Mouse (Mus musculus) hindbrain, embryonic 16.5 days (tissue): ENCODE measurements around the gene B4galnt1. TPM values are rescaled to one million over a fixed set of nuclear protein-coding genes. Genes with fewer than 3 reads are reported as not detected.
"Not testable (repeated sequence)": the region's sequence is repeated elsewhere in the genome, so short reads cannot be mapped to it uniquely, and the experiment has no call there.

Source experiments
- ATAC-seq: fragments of 200-750 bp; cut with Nextera tagmentation; 2 replicates; pipeline ENCODE4 v1.8.0; 2017; ENCODE audit warnings: moderate TSS enrichment, moderate library complexity
- H3K27ac ChIP-seq: fragments of 300-500 bp; sonication (generic); 2 replicates; pipeline ENCODE4 v1.5.1; 2014; ENCODE audit warnings: low read depth, mild to moderate bottlenecking, control low read depth, low read length, moderate library complexity
- H3K27me3 ChIP-seq: fragments of 300-500 bp; sonication (generic); replicated peaks from 2 replicates; pipeline ENCODE4 v1.6.1; 2014; ENCODE audit warnings: low read length; ENCODE audit not compliant: control insufficient read depth, insufficient read depth
- H3K36me3 ChIP-seq: fragments of 300-500 bp; sonication (generic); 2 replicates; pipeline ENCODE4 v1.6.1; 2014; ENCODE audit warnings: mild to moderate bottlenecking, low read length, moderate library complexity, mixed read lengths; ENCODE audit not compliant: control insufficient read depth, insufficient read depth
- H3K4me1 ChIP-seq: fragments of 300-500 bp; sonication (generic); 2 replicates; pipeline ENCODE4 v1.6.1; 2014; ENCODE audit warnings: low read depth, low read length; ENCODE audit not compliant: control insufficient read depth, insufficient read depth
- H3K4me2 ChIP-seq: fragments of 300-500 bp; sonication (generic); 2 replicates; pipeline ENCODE4 v1.6.1; 2014; ENCODE audit warnings: mild to moderate bottlenecking, low read length, control low read depth, moderate library complexity
- H3K4me3 ChIP-seq: fragments of 300-500 bp; sonication (generic); 2 replicates; pipeline ENCODE4 v1.5.1; 2014; ENCODE audit warnings: mild to moderate bottlenecking, low read length, control low read depth, moderate library complexity
- H3K9ac ChIP-seq: fragments of 300-500 bp; sonication (generic); 2 replicates; pipeline ENCODE4 v1.6.1; 2014; ENCODE audit warnings: low read depth, mild to moderate bottlenecking, control low read depth, low read length, moderate library complexity
- H3K9me3 ChIP-seq: fragments of 300-500 bp; sonication (generic); 2 replicates; pipeline ENCODE4 v1.6.1; 2014; ENCODE audit warnings: mild to moderate bottlenecking, low read length, moderate library complexity; ENCODE audit not compliant: control insufficient read depth
- WGBS: fragments of 180-500 bp; shearing (Covaris S2); extraction: QIAGEN DNeasy Blood & Tissue Kit; methylation state at CpG from one replicate; pipeline ENCODE4 v1.1.7; 2014; 5-methylcytosine and 5-hydroxymethylcytosine counted together
- polyA plus RNA-seq: library from polyadenylated mRNA; unstranded; fragments of >200 nt; fragmentation: Nextera tagmentation; extraction: Ambion mirVana; gene quantifications from 2 replicates; pipeline ENCODE4 v1.2.1, GENCODE M21; 2015

Gene B4galnt1
- polyA plus RNA-seq, 1 experiment from 2014 or later, result 59.0 TPM

DNA sequence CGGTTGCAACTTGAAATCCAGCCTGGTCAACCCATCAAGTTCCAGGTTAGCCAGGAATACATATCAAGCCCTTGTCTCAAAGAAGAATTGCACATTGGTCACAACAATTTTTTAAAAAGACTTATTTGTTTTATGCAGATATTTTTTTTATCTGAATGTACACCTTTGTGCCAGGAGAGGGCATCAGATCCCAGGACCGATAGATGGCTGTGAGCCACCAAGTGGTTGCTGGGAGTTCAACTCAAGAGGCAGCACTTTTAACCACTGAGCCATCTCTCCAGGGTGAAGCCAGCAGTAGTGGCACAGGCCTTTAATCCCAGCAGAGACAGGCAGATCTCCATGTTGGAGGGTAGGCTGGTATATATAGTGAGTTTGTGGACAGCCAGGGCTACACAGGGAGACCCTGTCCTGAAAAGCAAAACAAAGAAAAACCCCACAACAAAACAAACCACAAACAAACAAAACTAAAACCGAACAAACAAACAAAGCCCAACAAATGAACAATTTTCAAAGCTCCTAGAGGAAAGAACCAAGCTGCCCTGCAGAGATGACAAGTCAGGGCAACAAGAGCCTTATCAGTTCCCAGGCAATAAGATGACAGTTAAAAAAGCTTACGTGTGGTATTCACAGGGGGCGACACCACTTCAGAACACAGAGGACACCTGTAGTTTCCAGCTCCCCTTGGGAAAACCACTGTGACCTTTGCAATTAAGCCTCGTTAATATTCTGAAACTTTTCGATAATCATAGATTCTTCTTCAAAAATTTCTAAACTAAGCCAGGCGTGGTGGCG, 39.6 kb upstream of the B4galnt1 start:
- Histone ChIP-seq H3K4me1 (peaks cover 9% of the 10 kb centered on the region), H3K27ac (no peak overlapping the region), H3K9me3 (no peaks in the 10 kb centered on the region), H3K4me2 (no peak overlapping the region), H3K9ac (no peak overlapping the region), H3K36me3 (no peaks in the 10 kb centered on the region), H3K27me3 (no peaks in the 10 kb centered on the region), H3K4me3 (no peak overlapping the region)
- 76% methylated on average over 9 of the region's 9 CpGs for WGBS
- no peak for ATAC-seq

DNA sequence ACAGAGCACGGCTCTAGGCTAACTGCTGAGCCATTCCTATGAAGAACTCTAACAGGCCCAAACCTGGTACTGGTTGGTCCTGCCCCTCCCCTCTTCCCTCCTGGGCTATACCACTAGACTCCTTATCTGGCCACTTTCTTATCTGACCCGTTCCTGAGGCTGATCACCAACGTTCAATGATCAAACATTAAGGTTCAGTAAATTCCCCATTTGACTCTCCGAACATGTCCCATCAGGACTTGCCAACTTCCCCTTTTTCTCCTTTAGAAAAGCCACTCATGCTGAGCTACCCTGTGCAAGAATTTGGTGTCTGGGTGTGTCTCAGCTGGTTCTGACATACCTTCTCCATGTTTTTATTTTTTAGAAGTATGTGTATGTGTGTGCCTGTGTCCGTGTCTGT, 38.4 kb upstream of the B4galnt1 start:
- no peak for ATAC-seq
- Histone ChIP-seq H3K4me1 (peaks cover 9% of the 10 kb centered on the region), H3K27me3 (no peaks in the 10 kb centered on the region), H3K4me2 (no peak overlapping the region), H3K9me3 (no peaks in the 10 kb centered on the region), H3K36me3 (no peaks in the 10 kb centered on the region), H3K4me3 (no peak overlapping the region), H3K27ac (no peak overlapping the region), H3K9ac (no peak overlapping the region)
- 90% methylated on average over 5 of the region's 5 CpGs for WGBS

DNA sequence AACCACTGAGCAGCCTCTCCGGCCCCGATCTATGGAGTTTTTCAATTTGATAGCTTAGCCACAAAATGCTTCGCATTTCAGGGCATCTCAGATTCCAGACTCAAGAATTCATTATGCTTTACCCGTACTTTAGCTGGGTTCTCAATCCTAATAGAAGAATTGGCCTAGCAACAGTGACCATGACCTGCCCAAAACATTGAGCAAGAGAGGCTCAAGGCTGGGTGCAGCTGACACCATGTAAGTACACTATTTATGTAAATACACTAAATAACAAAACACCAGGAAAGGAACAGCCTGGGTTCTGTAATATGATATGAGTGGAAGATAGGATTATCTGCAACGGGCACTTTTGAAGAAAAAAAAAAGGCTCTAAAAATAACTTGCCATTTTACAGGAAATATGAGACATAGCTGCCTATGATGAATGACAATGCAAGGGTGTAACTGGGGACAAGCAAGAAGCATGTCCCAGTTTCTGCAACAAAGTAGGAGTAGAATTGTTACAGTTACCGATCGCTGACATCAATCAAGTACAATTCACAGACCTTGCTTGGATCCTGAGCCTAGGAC, 37.2 kb upstream of the B4galnt1 start:
- Histone ChIP-seq H3K27me3 (no peaks in the 10 kb centered on the region), H3K9me3 (no peaks in the 10 kb centered on the region), H3K4me1 (peaks cover 6% of the 10 kb centered on the region), H3K9ac (no peak overlapping the region), H3K27ac (no peak overlapping the region), H3K4me3 (no peak overlapping the region), H3K36me3 (no peaks in the 10 kb centered on the region), H3K4me2 (no peak overlapping the region)
- no peak for ATAC-seq
- WGBS, result 87% methylated on average over 7 of the region's 7 CpGs

DNA sequence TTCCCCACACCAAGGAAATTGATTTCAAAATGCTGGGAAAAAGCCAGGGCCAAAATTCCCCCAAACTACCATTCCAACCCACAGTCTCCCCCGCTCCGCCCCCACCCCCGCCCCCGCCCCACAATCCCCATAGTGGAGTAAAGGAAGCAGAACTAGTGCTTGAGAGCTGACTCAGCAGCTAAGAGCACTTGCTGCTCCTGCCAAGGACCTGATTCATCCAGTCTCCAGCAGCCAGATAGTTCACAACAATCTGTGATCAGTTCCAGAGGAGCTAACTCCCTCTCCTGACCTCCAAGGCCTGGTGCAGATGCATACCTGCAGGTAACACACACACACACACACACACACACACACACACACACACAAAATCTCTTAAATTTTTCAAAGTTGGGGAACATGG, 35.6 kb upstream of the B4galnt1 start:
- ATAC-seq, result no peak
- 75% methylated on average over 4 of the region's 4 CpGs for WGBS
- Histone ChIP-seq H3K4me2 (no peak overlapping the region), H3K27me3 (no peaks in the 10 kb centered on the region), H3K27ac (no peak overlapping the region), H3K9ac (no peak overlapping the region), H3K36me3 (no peaks in the 10 kb centered on the region), H3K9me3 (no peaks in the 10 kb centered on the region), H3K4me1 (no peaks in the 10 kb centered on the region), H3K4me3 (no peak overlapping the region)

DNA sequence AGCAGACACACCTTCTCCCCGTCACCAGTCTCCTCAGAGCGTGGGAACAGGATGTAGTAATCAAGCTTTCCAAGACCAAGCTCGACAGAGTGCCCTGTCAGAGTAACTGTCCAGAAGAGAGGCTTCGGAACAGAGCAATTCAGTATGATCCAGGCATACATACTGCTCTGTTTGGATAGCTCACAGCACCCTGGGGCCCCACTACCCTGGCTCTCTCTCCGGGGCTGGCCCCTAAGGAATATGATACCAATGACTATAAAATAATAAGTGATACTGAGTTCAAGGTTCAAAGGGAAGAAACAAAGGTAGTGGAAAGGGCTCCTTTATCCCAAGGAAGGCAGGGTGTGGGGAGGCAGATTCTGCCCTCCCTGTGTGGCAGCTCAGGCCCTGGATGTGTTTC, 32.6 kb upstream of the B4galnt1 start:
- H3K4me1 ChIP-seq, result no peaks in the 10 kb centered on the region
- H3K4me2 ChIP-seq, result no peak overlapping the region
- H3K36me3 ChIP-seq, result no peaks in the 10 kb centered on the region
- 66% methylated on average over 5 of the region's 5 CpGs for WGBS
- no peak overlapping the region for H3K9ac ChIP-seq
- H3K9me3 ChIP-seq, result no peaks in the 10 kb centered on the region
- no peak overlapping the region for H3K27ac ChIP-seq
- no peak for ATAC-seq
- no peak overlapping the region for H3K4me3 ChIP-seq
- H3K27me3 ChIP-seq, result no peaks in the 10 kb centered on the region

DNA sequence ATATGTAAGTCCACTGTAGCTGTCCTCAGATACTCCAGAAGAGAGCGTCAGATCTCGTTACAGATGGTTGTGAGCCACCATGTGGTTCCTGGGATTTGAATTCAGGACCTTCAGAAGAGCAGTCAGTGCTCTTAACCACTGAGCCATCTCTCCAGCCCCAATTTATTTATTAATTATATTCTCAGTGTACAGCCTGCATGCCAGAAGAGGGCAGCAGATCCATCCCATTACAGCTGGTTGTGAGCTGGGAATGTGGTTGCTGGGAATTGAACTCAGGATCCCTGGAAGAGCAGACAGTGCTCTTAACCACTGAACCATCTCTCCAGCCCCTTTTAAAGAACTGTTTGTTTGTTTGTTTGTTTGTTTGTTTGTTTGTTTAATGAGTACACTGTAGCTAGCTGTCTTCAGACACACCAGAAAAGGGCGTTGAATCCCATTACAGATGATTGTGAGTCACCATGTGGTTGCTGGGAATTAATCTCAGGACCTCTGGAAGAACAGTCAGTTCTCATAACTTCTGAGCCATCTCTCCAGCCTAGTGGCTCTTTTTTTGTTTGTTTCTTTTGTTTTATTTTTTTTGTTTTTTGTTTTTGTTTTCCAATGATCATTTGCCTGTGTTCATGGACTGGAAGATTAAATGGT, 30.5 kb upstream of the B4galnt1 start:
- H3K9ac ChIP-seq, H3K36me3 ChIP-seq: not testable (repeated sequence)
- 86% methylated on average over 3 of the region's 3 CpGs for WGBS

DNA sequence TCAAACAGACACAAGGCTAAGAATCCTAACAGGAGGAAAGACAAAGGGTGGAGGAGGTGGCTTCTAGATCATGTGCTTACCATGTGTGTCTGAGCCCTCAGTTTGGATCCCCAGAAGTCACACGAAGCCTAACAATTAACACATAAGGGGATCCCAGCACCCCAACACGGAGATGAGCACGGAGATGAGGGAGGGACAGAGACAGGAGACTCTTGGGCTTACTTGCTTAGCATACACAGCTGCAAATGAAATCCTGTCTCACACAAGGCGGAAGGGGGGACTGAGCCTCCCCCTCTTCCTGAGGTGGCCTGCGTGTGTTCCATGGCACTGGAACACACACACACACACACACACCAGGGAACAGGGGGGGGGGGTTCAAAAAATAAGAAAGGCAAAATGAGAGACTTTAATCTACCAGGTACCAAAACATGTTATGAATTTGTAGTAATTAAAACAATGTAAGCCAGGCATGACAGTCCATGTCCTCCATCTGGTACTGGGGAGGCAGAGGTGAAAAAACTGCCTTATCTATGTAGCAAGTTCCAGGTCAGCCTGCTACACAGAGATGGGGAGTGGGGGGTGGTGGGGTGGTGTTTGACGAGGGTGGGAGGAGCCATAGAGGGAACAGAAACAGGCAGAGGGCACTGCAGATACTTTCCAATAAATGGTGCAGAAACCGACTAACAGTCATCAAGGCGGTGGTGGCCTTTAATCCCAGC, 29.7 kb upstream of the B4galnt1 start:
- no peak overlapping the region for H3K4me3 ChIP-seq
- WGBS, result 58% methylated on average over 8 of the region's 8 CpGs

More for the DNA sequence above, 30.5 kb upstream of the B4galnt1 start:
- ATAC-seq, H3K27ac ChIP-seq, H3K9me3 ChIP-seq, H3K4me3 ChIP-seq, H3K4me1 ChIP-seq, H3K27me3 ChIP-seq, H3K4me2 ChIP-seq: not testable (repeated sequence)

DNA sequence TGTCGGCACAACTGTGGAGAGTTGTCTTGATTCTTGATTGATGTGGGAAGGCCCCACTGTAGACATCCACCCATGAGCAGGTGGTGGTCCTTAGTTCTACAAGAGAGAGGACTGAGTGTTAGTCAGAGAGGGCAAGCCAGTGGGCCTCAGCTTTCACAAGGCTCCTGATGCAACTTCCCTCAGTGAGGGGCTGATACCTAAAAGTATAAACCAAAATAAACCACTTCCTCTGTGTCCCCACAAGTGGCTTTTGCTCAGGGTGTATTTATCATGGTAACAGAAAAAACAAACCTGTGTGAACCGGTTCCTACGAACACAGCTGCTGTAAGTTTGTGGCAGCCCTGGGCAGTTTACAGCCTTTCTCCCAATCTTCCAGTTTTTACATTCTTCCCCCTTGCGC, 28.5 kb upstream of the B4galnt1 start:
- 88% methylated on average over 4 of the region's 4 CpGs for WGBS
- Histone ChIP-seq H3K4me1 (no peaks in the 10 kb centered on the region), H3K4me2 (no peak overlapping the region), H3K9me3 (no peaks in the 10 kb centered on the region), H3K36me3 (no peaks in the 10 kb centered on the region), H3K27me3 (no peaks in the 10 kb centered on the region), H3K4me3 (no peak overlapping the region), H3K9ac (no peak overlapping the region), H3K27ac (no peak overlapping the region)
- no peak for ATAC-seq

More for the DNA sequence above, 29.7 kb upstream of the B4galnt1 start:
- H3K36me3 ChIP-seq, result no peaks in the 10 kb centered on the region
- H3K27ac ChIP-seq, result no peak overlapping the region
- H3K4me1 ChIP-seq, result no peaks in the 10 kb centered on the region
- no peak overlapping the region for H3K9ac ChIP-seq
- no peaks in the 10 kb centered on the region for H3K27me3 ChIP-seq
- no peaks in the 10 kb centered on the region for H3K9me3 ChIP-seq
- no peak for ATAC-seq
- no peak overlapping the region for H3K4me2 ChIP-seq

DNA sequence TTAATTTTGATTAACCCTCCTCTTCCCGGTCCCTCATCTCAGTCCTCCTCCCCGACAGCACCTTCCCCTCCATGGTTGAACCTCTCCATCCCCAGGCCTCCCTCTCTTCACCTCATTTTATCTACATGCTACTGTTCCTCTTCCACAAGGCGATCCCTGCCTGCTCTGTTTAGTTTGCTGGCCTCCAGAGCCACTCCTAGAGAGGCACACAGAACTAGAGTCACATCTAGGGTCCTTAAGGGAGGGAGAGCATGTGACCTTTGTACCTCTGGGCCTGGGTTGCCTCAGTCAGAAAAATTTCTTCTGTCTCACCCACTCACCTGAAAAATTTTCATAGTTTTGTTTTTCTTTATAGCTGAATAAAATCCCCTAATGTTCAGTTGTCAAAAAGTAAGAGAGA, 27.1 kb upstream of the B4galnt1 start:
- Histone ChIP-seq H3K4me2 (no peak overlapping the region), H3K9ac (no peak overlapping the region), H3K27ac (no peak overlapping the region), H3K36me3 (no peaks in the 10 kb centered on the region), H3K4me3 (no peak overlapping the region), H3K9me3 (no peaks in the 10 kb centered on the region), H3K27me3 (no peaks in the 10 kb centered on the region), H3K4me1 (no peaks in the 10 kb centered on the region)
- ATAC-seq, result no peak
- WGBS, result 89% methylated on average over 3 of the region's 3 CpGs
